Mouse (Mus musculus) hindbrain, embryonic 13.5 days (tissue): ENCODE data around the gene Clmn. TPM values are rescaled to one million over a fixed set of nuclear protein-coding genes. Genes with fewer than 3 reads are reported as not detected.

Source experiments
- ATAC-seq: fragments of 200-750 bp; cut with Nextera tagmentation; 2 replicates; pipeline ENCODE4 v1.8.0; 2017; ENCODE audit warnings: moderate TSS enrichment; ENCODE audit not compliant: low FRiP score
- H3K27ac ChIP-seq: fragments of 300-500 bp; sonication (generic); 2 replicates; pipeline ENCODE4 v1.5.1; 2015; ENCODE audit warnings: inconsistent platforms, mild to moderate bottlenecking, moderate library complexity
- H3K27me3 ChIP-seq: fragments of 300-500 bp; sonication (generic); 2 replicates; pipeline ENCODE4 v1.6.1; 2015; ENCODE audit warnings: mild to moderate bottlenecking, inconsistent platforms
- H3K36me3 ChIP-seq: fragments of 300-500 bp; sonication (generic); 2 replicates; pipeline ENCODE4 v1.6.1; 2015; ENCODE audit warnings: mild to moderate bottlenecking, inconsistent platforms
- H3K4me1 ChIP-seq: fragments of 300-500 bp; sonication (generic); replicated peaks from 2 replicates; pipeline ENCODE4 v1.6.1; 2015; ENCODE audit warnings: inconsistent platforms
- H3K4me2 ChIP-seq: fragments of 300-500 bp; sonication (generic); 2 replicates; pipeline ENCODE4 v1.6.1; 2015; ENCODE audit warnings: inconsistent platforms, mild to moderate bottlenecking, moderate library complexity
- H3K4me3 ChIP-seq: fragments of 300-500 bp; sonication (generic); 2 replicates; pipeline ENCODE4 v1.5.1; 2015; ENCODE audit warnings: mild to moderate bottlenecking, inconsistent platforms
- H3K9ac ChIP-seq: fragments of 300-500 bp; sonication (generic); 2 replicates; pipeline ENCODE4 v1.6.1; 2015; ENCODE audit warnings: mild to moderate bottlenecking, inconsistent platforms
- H3K9me3 ChIP-seq: fragments of 300-500 bp; sonication (generic); 2 replicates; pipeline ENCODE4 v1.6.1; 2016; ENCODE audit warnings: inconsistent platforms
- WGBS: fragments of 180-500 bp; shearing (Covaris S2); methylation state at CpG from one replicate; pipeline ENCODE4 v1.1.7; 2015; 5-methylcytosine and 5-hydroxymethylcytosine counted together
- polyA plus RNA-seq: library from polyadenylated mRNA; unstranded; fragments of >200 nt; fragmentation: Nextera tagmentation; extraction: Ambion mirVana; gene quantifications from 2 replicates; pipeline ENCODE4 v1.2.1, GENCODE M21; 2015

Clmn gene
- polyA plus RNA-seq, 1 experiment from 2014 or later: 2.1 TPM

DNA sequence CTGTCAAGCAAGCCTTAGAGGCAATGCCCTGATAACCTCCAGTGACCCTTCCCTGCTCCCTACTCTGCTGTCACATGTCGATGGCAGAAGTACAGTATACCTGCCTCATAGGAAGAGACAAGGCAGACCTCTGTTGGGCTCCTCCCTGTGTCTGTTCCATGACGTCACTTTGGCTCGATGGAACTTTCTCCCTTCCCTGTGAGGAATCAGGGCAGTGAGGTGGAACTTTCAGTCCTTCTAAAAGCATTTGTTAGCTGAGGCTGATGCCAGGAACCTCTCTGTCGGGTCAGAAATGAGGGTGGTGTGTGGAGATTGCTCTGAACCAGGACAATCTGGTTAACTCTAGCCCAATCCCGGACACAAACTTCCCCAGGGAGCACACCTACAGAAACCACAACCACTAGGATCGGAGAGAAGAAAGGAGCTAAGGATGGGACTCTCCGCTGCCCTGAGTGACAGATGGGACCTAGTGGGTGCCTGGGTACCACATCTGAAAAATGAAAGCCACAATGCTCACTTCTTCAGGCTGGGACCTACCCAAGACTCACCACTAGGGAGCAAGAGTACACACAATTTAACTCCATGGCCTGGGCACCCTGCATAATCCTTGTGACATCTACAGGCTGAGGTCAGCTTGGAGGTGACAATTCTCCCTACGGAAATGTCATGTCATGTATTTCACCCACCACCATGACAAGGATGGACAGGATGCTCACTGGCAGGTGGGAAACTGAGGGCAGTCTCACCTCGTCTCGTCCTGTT, 41.9 kb downstream of the Clmn start:
- Histone ChIP-seq H3K27me3 (peaks cover 20% of the 10 kb centered on the region; the same call in 1 of the 2 replicates), H3K9me3 (no peaks in the 10 kb centered on the region), H3K4me2 (no peak overlapping the region), H3K27ac (no peak overlapping the region), H3K4me1 (peaks cover 37% of the 10 kb centered on the region), H3K4me3 (no peak overlapping the region), H3K9ac (no peak overlapping the region), H3K36me3 (no peaks in the 10 kb centered on the region)
- 94% methylated on average over 10 of the region's 10 CpGs for WGBS
- no peak for ATAC-seq

DNA sequence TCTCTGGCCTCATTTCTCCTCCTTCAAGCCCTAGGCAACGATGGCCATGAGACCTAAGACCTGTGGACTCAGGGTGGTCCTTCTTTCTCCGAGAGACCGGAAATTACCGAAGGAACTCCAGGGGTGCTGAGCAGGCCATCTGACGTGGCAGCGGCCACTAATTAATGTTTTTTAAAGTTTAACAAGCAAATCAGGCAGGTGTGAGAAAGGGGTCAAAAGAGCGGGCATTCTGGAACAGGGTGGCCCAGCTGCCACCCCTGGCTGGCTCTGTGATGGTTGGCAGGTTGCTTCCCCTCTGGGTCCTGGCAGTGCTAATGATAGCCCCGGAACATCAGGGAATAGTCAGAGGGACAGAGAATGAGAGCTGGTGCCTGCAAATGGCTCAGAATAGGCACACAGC, 42.7 kb downstream of the Clmn start:
- Histone ChIP-seq H3K9ac (no peak overlapping the region), H3K27me3 (peaks cover 22% of the 10 kb centered on the region; the same call in 1 of the 2 replicates), H3K36me3 (no peaks in the 10 kb centered on the region), H3K4me1 (peaks cover 39% of the 10 kb centered on the region), H3K4me2 (no peak overlapping the region), H3K27ac (no peak overlapping the region), H3K4me3 (no peak overlapping the region), H3K9me3 (no peaks in the 10 kb centered on the region)
- 78% methylated on average over 8 of the region's 8 CpGs for WGBS
- ATAC-seq: no peak

DNA sequence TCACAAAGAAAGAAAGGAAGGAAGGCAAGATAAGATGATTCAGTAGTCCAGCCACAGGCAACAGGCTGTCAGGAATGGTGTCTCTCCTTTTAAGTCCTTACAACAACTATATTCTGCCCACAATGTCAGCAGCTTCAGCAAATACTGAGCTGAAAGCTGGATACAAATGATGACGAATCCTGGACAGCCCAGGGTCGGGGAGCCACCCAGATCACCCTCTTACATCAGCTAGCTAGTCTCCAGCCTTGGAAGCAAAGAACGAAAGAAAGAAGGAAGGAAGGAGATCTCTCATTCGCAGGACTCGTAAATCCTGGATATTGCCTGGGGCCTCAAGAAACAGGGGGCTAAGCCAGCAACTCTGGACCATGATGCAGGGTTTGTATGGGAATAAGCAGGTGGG, 44.8 kb downstream of the Clmn start:
- no peak for ATAC-seq
- Histone ChIP-seq H3K4me3 (no peak overlapping the region), H3K9ac (no peak overlapping the region), H3K4me1 (peaks cover 32% of the 10 kb centered on the region), H3K27me3 (peaks cover 22% of the 10 kb centered on the region; the same call in 1 of the 2 replicates), H3K36me3 (no peaks in the 10 kb centered on the region), H3K27ac (no peak overlapping the region), H3K9me3 (no peaks in the 10 kb centered on the region), H3K4me2 (no peak overlapping the region)
- 85% methylated on average over 5 of the region's 5 CpGs for WGBS

DNA sequence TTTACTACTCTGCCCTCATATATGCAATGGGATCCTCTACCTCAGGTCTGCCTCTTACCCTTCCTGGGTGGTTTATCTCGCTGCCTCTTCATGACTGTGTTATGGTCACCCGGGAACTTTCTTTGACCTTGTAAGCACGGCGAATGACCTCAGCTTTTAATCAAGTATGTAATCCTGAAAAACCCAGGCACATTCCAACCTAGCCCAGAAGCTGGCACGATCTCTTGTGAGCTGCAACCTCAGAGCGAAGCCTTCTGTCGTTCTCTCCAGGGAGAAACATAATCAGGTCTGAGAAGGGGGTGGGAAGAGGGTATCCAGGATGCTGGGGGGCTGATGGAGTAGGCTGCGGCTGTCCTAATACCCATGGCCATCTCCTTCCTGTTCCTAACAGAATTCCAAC, 45.8 kb downstream of the Clmn start:
- 61% methylated on average over 8 of the region's 8 CpGs for WGBS

DNA sequence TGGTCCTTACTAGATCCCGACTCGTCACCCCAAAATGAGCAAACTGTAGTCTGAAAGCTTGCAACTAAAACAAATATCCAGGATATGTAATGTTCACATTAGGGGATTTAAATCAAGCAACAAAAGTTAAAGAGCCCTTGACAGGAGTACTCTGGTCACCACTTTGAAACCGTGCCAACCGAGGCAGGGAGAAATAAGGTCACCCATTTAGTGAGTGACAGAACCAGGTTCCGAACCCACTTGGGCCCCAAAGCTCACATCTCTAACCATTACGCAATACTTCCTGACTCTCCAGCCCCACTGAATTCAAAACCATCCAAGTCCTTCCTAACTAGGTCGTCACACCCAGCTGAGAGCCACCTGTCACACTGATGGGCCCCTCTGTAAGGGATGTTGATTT, 46.8 kb downstream of the Clmn start:
- 72% methylated on average over 7 of the region's 7 CpGs for WGBS
- ATAC-seq: no peak

More for the DNA sequence above, 45.8 kb downstream of the Clmn start:
- peaks cover 22% of the 10 kb centered on the region for H3K4me1 ChIP-seq
- H3K36me3 ChIP-seq: no peaks in the 10 kb centered on the region
- peaks cover 19% of the 10 kb centered on the region; the same call in 1 of the 2 replicates for H3K27me3 ChIP-seq
- no peak for ATAC-seq
- no peak overlapping the region for H3K4me2 ChIP-seq
- H3K27ac ChIP-seq: no peak overlapping the region
- no peak overlapping the region for H3K9ac ChIP-seq
- H3K4me3 ChIP-seq: no peak overlapping the region
- H3K9me3 ChIP-seq: no peaks in the 10 kb centered on the region

DNA sequence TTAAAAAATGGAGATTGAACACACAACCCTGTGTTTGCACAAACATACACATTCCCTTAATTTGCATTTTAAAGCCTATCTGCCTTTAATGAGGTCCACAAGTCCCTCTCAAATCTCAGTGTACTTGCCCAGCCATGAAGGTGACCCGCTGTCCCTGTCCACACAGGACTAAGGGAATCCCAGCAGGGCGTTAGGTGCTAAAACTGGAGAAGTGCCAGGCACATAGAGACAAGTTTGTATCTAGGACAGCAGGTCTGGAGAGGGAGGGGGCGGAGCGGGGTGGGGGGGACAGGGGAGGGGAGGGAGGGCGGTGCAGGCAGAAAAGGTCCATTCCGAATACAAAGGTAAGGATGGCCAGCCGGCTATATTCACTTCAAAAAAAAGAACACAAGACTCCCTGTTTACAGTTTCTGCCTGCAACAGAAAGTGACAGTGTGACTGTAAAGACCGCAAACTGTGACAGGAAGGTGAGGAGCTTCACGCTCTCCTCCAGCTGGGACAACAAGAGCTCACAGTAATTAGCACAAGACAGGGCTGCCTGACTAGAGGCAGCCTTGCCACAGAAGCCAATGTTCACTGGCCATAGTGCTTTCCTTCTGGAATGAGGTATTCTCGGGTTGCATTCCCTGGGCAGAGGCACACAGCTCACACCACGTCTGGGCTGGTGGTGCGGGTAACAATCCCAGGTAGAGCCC, 47.6 kb downstream of the Clmn start:
- Histone ChIP-seq H3K4me2 (no peak overlapping the region), H3K9ac (no peak overlapping the region), H3K27me3 (peaks cover 12% of the 10 kb centered on the region; the same call in 1 of the 2 replicates), H3K4me3 (no peak overlapping the region), H3K9me3 (no peaks in the 10 kb centered on the region), H3K27ac (no peak overlapping the region), H3K4me1 (peaks cover 20% of the 10 kb centered on the region), H3K36me3 (no peaks in the 10 kb centered on the region)
- ATAC-seq: no peak
- 19% methylated on average over 12 of the region's 12 CpGs for WGBS

More for the DNA sequence above, 46.8 kb downstream of the Clmn start:
- Histone ChIP-seq H3K4me1 (peaks cover 20% of the 10 kb centered on the region), H3K4me3 (no peak overlapping the region), H3K36me3 (no peaks in the 10 kb centered on the region), H3K9me3 (no peaks in the 10 kb centered on the region), H3K4me2 (no peak overlapping the region), H3K9ac (no peak overlapping the region), H3K27me3 (peaks cover 17% of the 10 kb centered on the region; the same call in 1 of the 2 replicates), H3K27ac (no peak overlapping the region)

DNA sequence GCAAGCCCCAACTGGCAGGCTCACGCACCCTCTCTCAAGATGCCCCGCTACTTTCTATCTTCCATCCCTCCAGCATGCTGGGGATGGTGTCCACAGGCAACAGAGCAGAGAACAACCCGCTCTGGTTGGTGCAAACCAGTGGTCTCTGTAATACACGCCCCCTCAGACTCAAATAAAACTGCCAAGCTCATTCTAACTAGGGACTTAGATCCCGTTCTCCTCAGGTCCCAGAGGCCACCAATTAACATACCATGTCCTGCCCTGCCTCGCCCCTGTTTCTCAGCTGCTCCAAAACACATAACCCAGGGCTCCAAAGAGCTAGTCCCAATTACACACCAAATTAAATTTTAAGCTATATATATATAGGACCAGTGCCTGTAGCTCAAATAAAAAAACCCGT, 50.6 kb downstream of the Clmn start:
- no peak overlapping the region for H3K4me3 ChIP-seq
- H3K36me3 ChIP-seq: no peaks in the 10 kb centered on the region
- 75% methylated on average over 7 of the region's 7 CpGs for WGBS
- peaks cover 12% of the 10 kb centered on the region for H3K4me1 ChIP-seq
- no peaks in the 10 kb centered on the region for H3K9me3 ChIP-seq
- no peak overlapping the region for H3K9ac ChIP-seq
- H3K27me3 ChIP-seq: peaks cover 8% of the 10 kb centered on the region; the same call in 1 of the 2 replicates
- H3K27ac ChIP-seq: no peak overlapping the region
- no peak overlapping the region for H3K4me2 ChIP-seq
- ATAC-seq: no peak

DNA sequence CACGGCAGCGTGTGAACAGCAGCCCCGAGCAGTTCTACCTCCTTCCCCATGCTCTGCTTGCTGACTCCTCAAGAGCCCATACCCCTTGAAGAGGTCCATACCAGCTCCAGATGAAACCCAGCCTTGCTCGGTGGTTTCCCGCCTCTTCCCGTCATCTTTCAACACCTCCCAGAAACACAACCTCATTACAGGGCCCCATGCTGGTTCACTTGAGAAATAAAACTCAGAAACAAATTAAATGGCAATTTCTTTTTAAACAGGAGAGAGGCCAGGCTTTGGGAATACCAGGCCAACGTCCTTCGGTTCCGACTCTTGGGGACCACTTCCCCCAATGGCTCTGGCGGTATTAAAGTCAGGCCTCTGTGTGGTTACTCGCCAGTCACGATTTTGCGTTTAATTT, 51.1 kb downstream of the Clmn start:
- WGBS: 85% methylated on average over 13 of the region's 13 CpGs
- H3K4me3 ChIP-seq: no peak overlapping the region
- no peak overlapping the region for H3K9ac ChIP-seq
- no peaks in the 10 kb centered on the region for H3K9me3 ChIP-seq
- H3K27me3 ChIP-seq: peaks cover 8% of the 10 kb centered on the region; the same call in 1 of the 2 replicates
- no peak for ATAC-seq
- no peak overlapping the region for H3K27ac ChIP-seq
- H3K4me1 ChIP-seq: peaks cover 8% of the 10 kb centered on the region
- no peak overlapping the region for H3K4me2 ChIP-seq
- no peaks in the 10 kb centered on the region for H3K36me3 ChIP-seq

DNA sequence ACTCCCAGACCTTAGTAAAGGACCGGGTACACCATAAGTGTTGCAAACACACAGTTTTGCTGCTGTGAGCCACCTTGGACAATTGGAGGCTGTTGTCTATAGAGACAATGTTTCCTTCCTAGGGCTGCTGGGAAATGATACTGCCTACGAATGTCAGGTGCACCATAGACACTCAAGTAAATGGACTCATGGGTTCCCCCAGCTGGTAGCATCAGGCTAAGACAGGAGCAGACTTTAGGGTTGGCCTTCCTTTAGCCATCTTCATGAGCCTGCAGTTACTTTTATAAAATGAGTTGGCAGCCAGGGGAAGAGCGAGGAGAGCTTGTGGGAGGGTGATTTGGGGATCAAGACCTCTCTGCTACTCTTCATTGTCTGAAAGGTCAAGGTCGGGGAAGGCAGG, 52.2 kb downstream of the Clmn start:
- Histone ChIP-seq H3K9ac (no peak overlapping the region), H3K4me2 (no peak overlapping the region), H3K27me3 (0 out of 2 replicates have a peak, but pooled peaks cover 2% of the 10 kb centered on the region), H3K9me3 (no peaks in the 10 kb centered on the region), H3K4me1 (peaks cover 7% of the 10 kb centered on the region), H3K27ac (no peak overlapping the region), H3K36me3 (no peaks in the 10 kb centered on the region), H3K4me3 (no peak overlapping the region)
- ATAC-seq: no peak
- WGBS: 69% methylated on average over 4 of the region's 4 CpGs

DNA sequence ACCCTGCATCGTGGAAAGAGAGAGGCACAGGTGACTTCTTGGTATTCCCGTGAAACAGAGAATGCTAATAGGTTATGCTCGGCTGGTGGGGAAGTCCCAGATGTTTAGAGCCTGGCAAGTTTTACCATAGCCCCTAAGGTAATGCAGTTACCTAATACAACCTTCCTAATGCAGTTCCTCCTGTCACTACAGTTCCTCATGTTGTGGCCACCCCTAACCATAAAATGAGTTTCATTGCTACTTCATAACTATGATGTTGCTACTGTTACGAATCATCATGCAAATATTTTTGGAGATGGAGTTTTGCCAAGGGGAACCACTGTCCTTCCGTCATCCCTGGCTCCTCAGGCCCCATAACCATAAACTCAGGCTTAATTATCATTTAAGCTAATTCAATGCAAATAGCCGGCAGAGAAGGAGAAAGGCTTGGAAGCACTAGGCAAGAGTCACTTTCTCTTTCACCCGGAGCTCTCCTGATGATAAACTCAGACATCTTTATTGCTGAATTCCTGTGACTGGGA, 53.9 kb downstream of the Clmn start:
- Histone ChIP-seq H3K4me1 (peaks cover 12% of the 10 kb centered on the region), H3K36me3 (no peaks in the 10 kb centered on the region), H3K27ac (no peak overlapping the region), H3K9me3 (no peaks in the 10 kb centered on the region), H3K9ac (no peak overlapping the region), H3K27me3 (no peaks in the 10 kb centered on the region), H3K4me3 (no peak overlapping the region), H3K4me2 (no peak overlapping the region)
- ATAC-seq: no peak
- WGBS: 78% methylated on average over 7 of the region's 7 CpGs

DNA sequence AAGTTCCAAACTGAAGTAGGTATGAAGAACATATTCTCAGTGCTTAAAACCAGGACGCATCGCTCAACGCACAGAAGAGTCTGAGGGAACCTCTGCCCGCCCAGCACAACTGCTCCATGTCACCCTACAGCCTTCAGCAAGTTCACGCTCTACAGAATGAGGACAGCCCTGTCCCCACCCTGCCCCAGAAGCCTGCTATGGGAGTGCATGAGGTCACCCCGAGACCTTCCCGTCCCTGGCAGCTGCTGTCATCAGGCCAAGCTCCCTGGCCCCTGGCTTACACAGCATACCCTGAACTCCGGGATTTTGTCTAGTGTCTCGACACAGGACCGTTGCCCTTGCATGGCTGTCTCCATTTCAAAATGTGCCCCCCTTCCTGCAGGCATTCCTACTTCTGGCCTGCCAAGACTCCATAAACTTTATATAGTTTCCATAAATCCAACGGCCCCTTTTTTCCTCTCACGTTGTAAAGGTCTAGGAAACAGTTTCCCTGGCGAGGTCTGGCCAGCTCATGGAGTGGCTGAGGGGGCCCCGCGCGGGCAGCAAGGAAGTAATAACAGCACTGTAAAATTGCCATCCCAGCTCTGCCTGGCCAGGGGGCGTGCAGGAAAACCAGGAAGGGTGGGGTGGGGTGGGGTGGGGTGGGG, 56.3 kb downstream of the Clmn start:
- Histone ChIP-seq H3K4me2 (no peak overlapping the region), H3K9me3 (no peaks in the 10 kb centered on the region), H3K36me3 (no peaks in the 10 kb centered on the region), H3K4me1 (peaks cover 14% of the 10 kb centered on the region), H3K4me3 (no peak overlapping the region), H3K27ac (no peak overlapping the region), H3K27me3 (no peaks in the 10 kb centered on the region), H3K9ac (no peak overlapping the region)
- ATAC-seq: no peak
- 89% methylated on average over 17 of the region's 17 CpGs for WGBS

DNA sequence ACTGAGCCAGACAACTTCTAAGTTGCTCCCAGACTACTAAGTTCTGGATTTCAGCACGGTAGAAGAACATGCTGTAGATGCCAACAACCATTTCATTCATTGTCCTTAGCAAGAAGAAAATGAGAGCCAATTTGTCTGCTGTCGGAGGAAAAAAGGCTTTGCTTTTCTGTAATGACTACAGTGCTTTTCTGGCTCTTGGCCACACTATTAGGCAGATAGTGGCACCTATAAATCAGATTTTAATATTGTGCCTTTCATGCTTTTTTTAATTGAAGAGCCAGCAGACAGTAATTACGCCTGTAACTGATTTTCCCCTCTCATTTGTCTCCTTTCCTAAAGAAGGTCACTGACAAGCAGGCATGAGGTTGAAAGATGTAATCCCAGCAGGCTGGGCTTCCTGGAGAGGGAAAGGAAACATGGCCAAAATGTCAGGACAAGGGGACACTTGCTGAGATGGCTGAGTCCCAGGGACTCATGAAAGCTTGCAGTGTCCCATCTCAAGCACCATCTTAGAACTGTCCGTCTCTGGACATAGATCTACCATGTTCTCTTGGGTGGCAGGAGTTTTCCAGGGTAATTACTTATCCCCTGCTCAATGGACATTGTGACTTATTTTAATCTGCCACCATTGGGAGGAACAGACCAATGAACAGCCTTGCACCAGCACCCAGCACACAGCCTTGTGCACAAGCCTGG, 58.0 kb downstream of the Clmn start:
- no peaks in the 10 kb centered on the region for H3K36me3 ChIP-seq
- peak overlapping the region; percentile 37; the same call in 1 of the 2 replicates for H3K27ac ChIP-seq
- no peaks in the 10 kb centered on the region for H3K27me3 ChIP-seq
- H3K9me3 ChIP-seq: no peaks in the 10 kb centered on the region
- H3K4me2 ChIP-seq: no peak overlapping the region
- peaks cover 26% of the 10 kb centered on the region for H3K4me1 ChIP-seq
- H3K4me3 ChIP-seq: no peak overlapping the region
- WGBS: 53% methylated on average over 4 of the region's 4 CpGs
- no peak for ATAC-seq
- no peak overlapping the region for H3K9ac ChIP-seq
